Mouse (Mus musculus) hindbrain, postnatal 0 days (tissue): Measurements from ENCODE around the gene Apol6. TPM values are rescaled to one million over a fixed set of nuclear protein-coding genes. Genes with fewer than 3 reads are reported as not detected.

Experiments used
- ATAC-seq: fragments of 200-750 bp; cut with Nextera tagmentation; 2 replicates; pipeline ENCODE4 v1.8.0; 2017; ENCODE audit warnings: mild to moderate bottlenecking, moderate TSS enrichment, moderate library complexity
- DNase-seq: peaks from one replicate; pipeline ENCODE4 v3.0.0-alpha.2; 2015; ENCODE audit warnings: low spot score
- H3K27ac ChIP-seq: fragments of 300-500 bp; sonication (generic); 2 replicates; pipeline ENCODE4 v1.5.1; 2014; ENCODE audit warnings: mild to moderate bottlenecking
- H3K27me3 ChIP-seq: fragments of 300-500 bp; sonication (generic); 2 replicates; pipeline ENCODE4 v1.6.1; 2014; ENCODE audit warnings: low read length, mixed read lengths; ENCODE audit not compliant: insufficient read depth
- H3K36me3 ChIP-seq: fragments of 300-500 bp; sonication (generic); 2 replicates; pipeline ENCODE4 v1.6.1; 2014; ENCODE audit warnings: low read length, mixed read lengths; ENCODE audit not compliant: insufficient read depth
- H3K4me1 ChIP-seq: fragments of 300-500 bp; sonication (generic); 2 replicates; pipeline ENCODE4 v1.6.1; 2014; ENCODE audit warnings: antibody characterized with exemption, low read length, mixed read lengths; ENCODE audit not compliant: insufficient read depth
- H3K4me2 ChIP-seq: fragments of 300-500 bp; sonication (generic); 2 replicates; pipeline ENCODE4 v1.6.1; 2014; ENCODE audit warnings: low read depth, mild to moderate bottlenecking, low read length, moderate library complexity, mixed read lengths
- H3K4me3 ChIP-seq: fragments of 300-500 bp; sonication (generic); 2 replicates; pipeline ENCODE4 v1.5.1; 2014; ENCODE audit warnings: low read length
- H3K9ac ChIP-seq: fragments of 300-500 bp; sonication (generic); replicated peaks from 2 replicates; pipeline ENCODE4 v1.6.1; 2014; ENCODE audit warnings: mild to moderate bottlenecking, low read length, moderate library complexity, mixed read lengths
- H3K9me3 ChIP-seq: fragments of 300-500 bp; sonication (generic); 2 replicates; pipeline ENCODE4 v1.6.1; 2016; ENCODE audit warnings: low read length, mixed read lengths
- CTCF ChIP-seq: IDR thresholded peaks from 2 replicates; pipeline ENCODE4 v1.5.1; 2016; ENCODE audit warnings: antibody characterized with exemption, control low read depth, low read depth
- WGBS: fragments of 180-500 bp; shearing (Covaris S2); extraction: QIAGEN DNeasy Blood & Tissue Kit; methylation state at CpG from one replicate; pipeline ENCODE4 v1.1.7; 2014; 5-methylcytosine and 5-hydroxymethylcytosine counted together
- polyA plus RNA-seq: library from polyadenylated mRNA; unstranded; fragments of >200 nt; fragmentation: Nextera tagmentation; extraction: Ambion mirVana; gene quantifications from 2 replicates; pipeline ENCODE4 v1.2.1, GENCODE M21; 2015
- total RNA-seq: library from RNA; depleted of rRNA; stranded (reverse); fragments of >200 nt; gene quantifications from 2 replicates; pipeline ENCODE4 v1.2.3, GENCODE M21; 2014

Gene Apol6
- total and polyA plus RNA-seq, 2 experiments from 2014 or later, result 1.1 TPM; not detected in 1

DNA sequence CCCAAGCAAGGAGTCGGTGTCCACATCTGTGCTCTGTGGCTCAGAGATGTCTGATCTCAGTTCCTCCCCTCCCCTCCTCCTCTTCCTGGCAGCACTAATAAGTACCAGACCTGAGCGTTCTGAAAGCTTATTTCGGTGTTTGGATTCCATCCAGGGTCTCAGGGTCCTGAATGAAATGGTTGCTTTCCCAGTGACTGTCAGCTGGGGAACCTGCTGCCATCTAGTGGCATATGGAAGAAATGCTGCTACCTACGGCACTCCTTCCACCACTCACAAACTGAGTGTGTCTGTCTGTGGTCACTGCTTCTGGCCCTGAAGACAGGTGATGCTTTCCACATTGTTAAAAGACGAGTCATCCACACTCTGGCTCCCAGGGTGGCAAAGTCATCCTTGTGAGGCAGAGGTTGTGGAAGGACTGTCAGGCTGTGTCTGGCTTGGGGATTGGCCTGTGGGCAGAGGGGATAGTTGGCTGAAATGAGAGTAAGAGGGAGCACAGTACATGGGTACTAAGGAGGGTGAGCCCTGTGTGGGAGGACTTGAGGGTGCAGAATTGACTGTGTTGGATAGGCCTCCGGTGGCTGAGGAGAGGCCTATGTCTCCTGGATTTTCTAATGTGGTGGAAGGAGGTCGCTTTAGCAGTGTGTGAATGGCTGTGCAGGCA lies 15.1 kb upstream of the Apol6 start:
- ATAC-seq (peak; percentile 58), DNase-seq (peak; percentile 93)
- Histone ChIP-seq H3K4me2 (no peak overlapping the region), H3K36me3 (no peaks in the 10 kb centered on the region), H3K9me3 (no peaks in the 10 kb centered on the region), H3K27me3 (no peaks in the 10 kb centered on the region), H3K4me3 (no peak overlapping the region), H3K27ac (no peak overlapping the region), H3K9ac (no peak overlapping the region), H3K4me1 (no peaks in the 10 kb centered on the region)
- peak; percentile 97 for TF ChIP-seq CTCF
- 26% methylated on average over 7 of the region's 7 CpGs for WGBS

DNA sequence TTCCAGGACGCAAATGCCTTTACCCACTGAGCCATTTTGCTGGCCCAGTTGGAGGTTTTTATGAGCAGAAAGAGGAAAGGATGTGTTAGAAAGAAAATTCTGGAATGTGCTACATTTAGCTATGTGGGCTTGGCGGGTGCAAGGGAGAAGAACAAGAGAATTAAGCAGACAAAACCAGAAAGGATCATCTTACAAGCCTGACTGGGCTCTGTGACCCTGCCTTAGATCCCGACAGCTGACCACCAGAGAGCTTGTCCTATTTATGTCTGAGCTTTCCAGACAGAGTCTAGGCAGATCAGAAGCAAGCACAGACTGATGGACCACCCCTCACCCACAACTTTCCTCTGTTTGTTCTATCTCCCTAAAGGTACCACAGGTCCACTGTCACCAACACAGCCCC lies 13.3 kb upstream of the Apol6 start:
- WGBS, result 55% methylated on average over 3 of the region's 3 CpGs
- H3K9ac ChIP-seq, result no peak overlapping the region
- no peak for ATAC-seq

DNA sequence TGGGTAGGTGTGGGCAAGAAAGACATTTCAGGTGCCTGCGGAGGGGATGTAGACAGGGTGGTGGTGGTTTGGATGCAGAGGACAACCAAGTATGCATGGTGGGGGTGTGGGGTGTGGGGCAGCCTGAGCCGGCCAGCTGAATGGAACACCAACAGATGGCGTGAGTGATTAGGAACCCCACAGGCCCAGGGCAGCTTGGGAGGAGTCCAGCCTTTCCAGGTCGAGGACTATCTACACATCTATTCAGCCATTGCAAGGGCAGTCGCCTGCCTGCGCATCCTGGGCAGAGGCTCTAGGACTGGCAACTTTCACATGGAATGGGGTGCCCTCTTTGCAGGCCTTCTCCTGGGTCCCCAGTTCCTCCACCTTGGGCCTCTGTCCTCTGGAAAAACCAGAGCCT lies 10.0 kb upstream of the Apol6 start:
- Histone ChIP-seq H3K4me3 (no peak overlapping the region), H3K27me3 (no peaks in the 10 kb centered on the region), H3K4me1 (peaks cover 13% of the 10 kb centered on the region), H3K9me3 (no peaks in the 10 kb centered on the region), H3K36me3 (no peaks in the 10 kb centered on the region), H3K4me2 (no peak overlapping the region), H3K9ac (no peak overlapping the region), H3K27ac (no peak overlapping the region)
- ATAC-seq, result no peak
- WGBS, result 68% methylated on average over 6 of the region's 6 CpGs
- no peak for TF ChIP-seq CTCF
- DNase-seq, result no peak

More for the DNA sequence above, 13.3 kb upstream of the Apol6 start:
- no peak for TF ChIP-seq CTCF
- DNase-seq, result no peak
- no peaks in the 10 kb centered on the region for H3K27me3 ChIP-seq
- no peaks in the 10 kb centered on the region for H3K9me3 ChIP-seq
- H3K27ac ChIP-seq, result no peak overlapping the region
- no peaks in the 10 kb centered on the region for H3K36me3 ChIP-seq
- no peak overlapping the region for H3K4me2 ChIP-seq
- H3K4me1 ChIP-seq, result no peaks in the 10 kb centered on the region
- no peak overlapping the region for H3K4me3 ChIP-seq

DNA sequence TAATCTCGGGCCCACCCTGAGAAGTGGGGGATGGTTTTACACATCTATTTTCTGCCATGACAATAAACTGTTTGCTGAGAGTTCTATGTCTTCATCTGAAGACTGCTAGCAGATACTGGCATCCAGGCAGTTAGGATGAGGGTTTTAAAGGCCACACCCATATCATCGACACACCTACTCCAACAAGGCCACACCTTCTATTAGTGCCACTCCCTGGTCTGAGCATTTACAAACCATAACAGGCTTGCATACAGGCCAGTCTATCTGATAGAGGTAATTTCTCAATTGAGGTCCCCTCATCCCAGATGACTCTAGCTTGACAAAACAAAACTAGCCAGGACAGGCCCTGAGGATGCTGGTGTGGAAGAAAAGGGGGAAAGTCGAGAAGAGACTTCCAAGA lies 8.9 kb upstream of the Apol6 start:
- Histone ChIP-seq H3K36me3 (no peaks in the 10 kb centered on the region), H3K4me1 (peaks cover 13% of the 10 kb centered on the region), H3K9me3 (no peaks in the 10 kb centered on the region), H3K27ac (0 out of 2 replicates have a peak overlapping the region, but pooled peaks have one; percentile 88), H3K27me3 (no peaks in the 10 kb centered on the region), H3K9ac (no peak overlapping the region), H3K4me2 (no peak overlapping the region), H3K4me3 (no peak overlapping the region)
- no peak for TF ChIP-seq CTCF
- 86% methylated on average over 3 of the region's 3 CpGs for WGBS
- ATAC-seq (no peak), DNase-seq (no peak)

DNA sequence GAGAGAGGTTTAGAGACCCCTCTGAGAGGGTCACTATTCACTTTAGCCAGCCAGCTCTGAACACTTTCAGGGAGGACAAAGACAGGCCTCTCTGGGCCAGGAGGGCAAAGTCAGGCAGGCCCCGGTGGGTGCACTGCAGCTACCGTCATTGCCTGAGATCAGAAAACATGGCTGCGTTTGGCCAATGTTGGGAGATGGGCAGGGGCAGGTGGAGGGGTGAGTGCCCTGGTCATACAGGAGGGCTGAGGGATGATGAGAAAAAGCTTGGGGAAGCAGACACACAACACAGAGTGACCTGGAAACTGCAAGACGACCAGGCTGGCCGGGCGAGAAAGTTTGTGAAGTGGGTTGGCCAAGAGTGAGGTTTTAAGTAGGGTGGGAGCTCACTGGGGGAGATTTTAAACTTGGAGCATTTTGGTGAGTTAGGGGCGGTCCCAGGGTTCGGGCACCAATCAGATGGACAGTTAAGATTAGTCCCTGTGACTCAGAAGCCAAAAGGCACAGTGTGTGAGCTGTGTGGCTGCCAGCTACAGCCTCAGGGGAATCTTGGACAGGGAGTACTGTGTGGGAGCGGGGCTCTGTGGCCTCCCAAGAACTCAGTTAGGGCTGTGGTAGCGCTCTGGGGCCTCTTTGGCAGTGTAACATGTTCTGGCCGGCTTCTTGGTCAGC lies 8.1 kb upstream of the Apol6 start:
- Histone ChIP-seq H3K4me3 (no peak overlapping the region), H3K27ac (peak overlapping the region; percentile 88), H3K4me1 (peaks cover 13% of the 10 kb centered on the region), H3K27me3 (no peaks in the 10 kb centered on the region), H3K9me3 (no peaks in the 10 kb centered on the region), H3K4me2 (no peak overlapping the region), H3K36me3 (no peaks in the 10 kb centered on the region), H3K9ac (no peak overlapping the region)
- DNase-seq (peak; percentile 68), ATAC-seq (peak; percentile 81)
- no peak for TF ChIP-seq CTCF
- 63% methylated on average over 11 of the region's 11 CpGs for WGBS

DNA sequence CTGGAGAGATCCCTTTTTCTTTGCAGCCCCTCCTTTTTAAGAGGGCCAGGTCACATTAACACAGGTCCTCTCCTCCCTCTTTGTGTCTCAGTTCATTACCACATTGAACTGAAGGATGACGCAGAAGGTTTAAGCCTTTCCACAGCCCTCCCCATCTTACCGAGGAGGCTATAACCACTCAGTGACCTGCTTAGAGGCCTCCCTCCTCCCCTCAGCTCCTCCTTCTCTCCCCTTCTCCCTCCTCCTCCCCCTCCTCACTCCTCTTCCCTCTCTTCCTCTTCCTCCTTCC lies 7.6 kb upstream of the Apol6 start:
- Histone ChIP-seq H3K9me3 (no peaks in the 10 kb centered on the region), H3K9ac (peak overlapping the region; percentile 33; the same call in 1 of the 2 replicates), H3K4me1 (peaks cover 13% of the 10 kb centered on the region), H3K36me3 (no peaks in the 10 kb centered on the region), H3K27ac (peak overlapping the region; percentile 88), H3K4me2 (no peak overlapping the region), H3K27me3 (no peaks in the 10 kb centered on the region), H3K4me3 (no peak overlapping the region)
- no peak for TF ChIP-seq CTCF
- 0 out of 2 replicates have a peak, but pooled peaks have one; percentile 11 for ATAC-seq
- WGBS, result 47% methylated on average over 2 of the region's 2 CpGs
- DNase-seq, result no peak
